Mouse (Mus musculus) testis, adult 2 months (tissue): ENCODE results near the gene Fkbp15.

Experiments
- CTCF ChIP-seq: fragments of 200-500 bp; IDR thresholded peaks from 2 replicates; pipeline ENCODE4 v1.5.1; 2012; ENCODE audit warnings: low read depth, mild to moderate bottlenecking, inconsistent platforms, low read length, moderate library complexity; ENCODE audit not compliant: control insufficient read depth, insufficient read depth, insufficient replicate concordance
- POLR2A ChIP-seq: fragments of 200-500 bp; IDR thresholded peaks from 2 replicates; pipeline ENCODE4 v1.6.1; 2012; ENCODE audit warnings: low read depth, mild to moderate bottlenecking, inconsistent platforms, low read length, moderate library complexity; ENCODE audit not compliant: control insufficient read depth

DNA sequence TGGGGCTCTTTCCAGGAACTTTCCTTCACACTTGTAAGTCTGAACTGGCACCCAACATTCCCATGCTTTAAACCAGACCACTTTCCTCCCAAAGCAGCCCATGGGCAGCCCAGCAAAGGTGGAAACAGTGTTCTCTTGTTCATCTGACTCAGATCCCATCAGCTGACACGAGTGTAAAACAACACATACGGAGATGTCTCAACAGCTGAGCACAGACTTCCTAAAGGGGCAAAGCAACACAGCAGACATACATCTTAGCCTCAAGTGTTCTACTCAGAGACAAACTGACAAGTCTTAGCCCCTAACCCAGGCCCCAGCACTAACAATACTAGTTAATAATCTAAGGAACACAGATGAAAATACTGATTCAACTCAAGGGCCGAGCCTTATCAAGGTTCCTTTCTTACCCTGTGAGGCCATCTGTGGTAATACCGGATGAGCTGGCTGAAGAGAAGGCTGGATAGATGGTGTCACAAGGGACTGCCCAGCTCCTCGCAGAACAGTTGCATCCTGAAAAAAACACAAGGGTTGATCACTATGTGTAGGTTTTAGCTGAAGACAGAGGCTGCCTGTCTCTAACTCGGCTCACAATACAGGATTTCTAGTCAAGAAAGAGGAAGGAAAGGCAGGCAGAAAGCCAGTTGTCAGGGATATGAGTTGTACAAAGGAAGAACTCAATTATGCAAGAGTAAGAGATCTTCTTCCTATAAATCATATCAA is 31.2 kb downstream of the Fkbp15 start:
- TF ChIP-seq CTCF (no peak), POLR2A (no peak)
